Comparison of ENCODE assay signal across 8 mouse cellular contexts in the genomic region with DNA sequence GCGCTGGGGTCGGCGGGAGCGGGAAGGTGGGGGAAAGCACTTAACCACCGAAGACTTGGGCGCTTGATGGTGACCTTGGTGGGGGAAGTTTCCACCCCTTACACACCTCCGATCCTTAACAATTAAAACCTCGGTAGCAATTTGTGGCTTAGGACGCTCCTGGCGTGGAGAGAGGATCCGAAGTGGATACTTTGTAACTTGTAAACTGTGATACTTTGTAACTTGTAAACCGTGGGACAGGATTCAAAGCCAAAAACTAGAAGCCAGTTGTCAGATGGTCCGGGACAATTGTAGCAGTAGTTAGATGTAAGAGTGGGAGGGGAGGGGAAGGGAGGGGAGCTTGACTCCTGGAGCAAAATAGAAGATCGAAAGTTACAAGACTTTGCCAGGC. TPM values are rescaled to one million over a fixed set of nuclear protein-coding genes. Genes with fewer than 3 reads are reported as not detected.
DNase-seq lines count a peak whose midpoint lies in the region; ATAC-seq and TF ChIP-seq lines count a peak whose summit lies in the region.

No protein-coding gene starts in this region.

- ATAC-seq in heart, embryonic 15.5 days (replicated peaks; ENCODE audit: insufficient number of reproducible peaks, insufficient read depth, low FRiP score, low read depth) = no peak
- no peak for ATAC-seq in G1E (ENCODE audit: extremely low read depth, insufficient number of reproducible peaks, low FRiP score, poor library complexity, severe bottlenecking)
- no peak for ATAC-seq in forebrain, embryonic 16.5 days
- ATAC-seq in liver, postnatal 0 days = no peak
- ATAC-seq in megakaryocyte progenitor cell, adult 5-6 weeks (replicated peaks; ENCODE audit: poor library complexity) = no peak

- H3K9me3 ChIP-seq in heart, embryonic 15.5 days (replicated peaks) = no peaks in the 10 kb centered on the region
- H3K9me3 ChIP-seq in G1E (replicated peaks) = 0 out of 2 replicates have a peak, but pooled peaks cover 2% of the 10 kb centered on the region
- no peaks in the 10 kb centered on the region for H3K9me3 ChIP-seq in forebrain, embryonic 16.5 days (ENCODE audit: control insufficient read depth, low read length)
- no peaks in the 10 kb centered on the region for H3K9me3 ChIP-seq in liver, postnatal 0 days (ENCODE audit: low read length)

- peak overlapping the region; percentile 94 for H3K9ac ChIP-seq in heart, embryonic 15.5 days
- peak overlapping the region; percentile 83 for H3K9ac ChIP-seq in forebrain, embryonic 16.5 days (replicated peaks; ENCODE audit: low read depth, low read length)
- peak overlapping the region; percentile 82 for H3K9ac ChIP-seq in liver, postnatal 0 days (replicated peaks)

- no peak for DNase-seq in heart, adult 8-10 months (ENCODE audit: low spot score)
- no peak for DNase-seq in G1E (ENCODE audit: low spot score)
- DNase-seq in liver, postnatal 0 days = no peak
- no peak for DNase-seq in layer of hippocampus, adult 11-12 months (ENCODE audit: low spot score)
- DNase-seq in spleen, adult 18-20 months = no peak

- peak overlapping the region; percentile 97 for H3K27ac ChIP-seq in heart, embryonic 15.5 days
- no peak overlapping the region; the same call in 1 of the 2 replicates for H3K27ac ChIP-seq in forebrain, embryonic 16.5 days (ENCODE audit: low read length)
- H3K27ac ChIP-seq in liver, postnatal 0 days (ENCODE audit: low read depth) = peak overlapping the region; percentile 98

- no peaks in the 10 kb centered on the region for H3K27me3 ChIP-seq in heart, embryonic 15.5 days
- H3K27me3 ChIP-seq in G1E (ENCODE audit: insufficient read depth, low read length) = no peaks in the 10 kb centered on the region
- H3K27me3 ChIP-seq in forebrain, embryonic 16.5 days (replicated peaks; ENCODE audit: control insufficient read depth, insufficient read depth, low read length) = no peaks in the 10 kb centered on the region
- H3K27me3 ChIP-seq in liver, postnatal 0 days (ENCODE audit: insufficient read depth, low read length) = no peaks in the 10 kb centered on the region

- peaks cover 26% of the 10 kb centered on the region for H3K36me3 ChIP-seq in heart, embryonic 15.5 days
- H3K36me3 ChIP-seq in G1E (replicated peaks) = peaks cover 42% of the 10 kb centered on the region
- peaks cover 22% of the 10 kb centered on the region for H3K36me3 ChIP-seq in forebrain, embryonic 16.5 days (ENCODE audit: control insufficient read depth, insufficient read depth)
- H3K36me3 ChIP-seq in liver, postnatal 0 days (replicated peaks; ENCODE audit: insufficient read depth, low read length) = peaks cover 27% of the 10 kb centered on the region

- no peak for TF ChIP-seq CTCF in G1E (IDR thresholded peaks at IDR 0.05; ENCODE audit: low read depth, low read length)
- no peak for TF ChIP-seq CTCF in liver, postnatal 0 days (IDR thresholded peaks at IDR 0.05; ENCODE audit: low read depth)

- no peak for TF ChIP-seq EP300 in liver, postnatal 0 days (IDR thresholded peaks at IDR 0.05; ENCODE audit: low read depth)

- peak overlapping the region; percentile 70 for H3K4me2 ChIP-seq in heart, embryonic 15.5 days
- H3K4me2 ChIP-seq in forebrain, embryonic 16.5 days (ENCODE audit: low read length) = peak overlapping the region; percentile 71
- peak overlapping the region; percentile 84 for H3K4me2 ChIP-seq in liver, postnatal 0 days (ENCODE audit: low read depth, low read length)

- peaks cover 21% of the 10 kb centered on the region for H3K4me1 ChIP-seq in heart, embryonic 15.5 days (replicated peaks)
- peaks cover 48% of the 10 kb centered on the region for H3K4me1 ChIP-seq in G1E (ENCODE audit: insufficient read depth, low read depth, low read length)
- peaks cover 22% of the 10 kb centered on the region for H3K4me1 ChIP-seq in forebrain, embryonic 16.5 days (replicated peaks; ENCODE audit: control insufficient read depth, insufficient read depth, low read length)
- peaks cover 35% of the 10 kb centered on the region for H3K4me1 ChIP-seq in liver, postnatal 0 days (ENCODE audit: insufficient read depth)

- 3% methylated on average over 14 of the region's 14 CpGs for WGBS in heart, embryonic 15.5 days
- WGBS in forebrain, embryonic 16.5 days = 6% methylated on average over 14 of the region's 14 CpGs
- 3% methylated on average over 14 of the region's 14 CpGs for WGBS in liver, postnatal 0 days (ENCODE audit: insufficient replicate concordance)

- peak overlapping the region; percentile 84 for H3K4me3 ChIP-seq in heart, embryonic 15.5 days
- peak overlapping the region; percentile 96 for H3K4me3 ChIP-seq in G1E (ENCODE audit: low read depth, low read length)
- H3K4me3 ChIP-seq in forebrain, embryonic 16.5 days (replicated peaks; ENCODE audit: low read length) = peak overlapping the region; percentile 76
- H3K4me3 ChIP-seq in liver, postnatal 0 days (ENCODE audit: low read depth, low read length) = peak overlapping the region; percentile 81

RNA-seq across cellular contexts. Expression of a gene that starts 0.6 kb away (rescaled TPM):
- 68.3 and 88.0 TPM in 2 replicates for polyA plus RNA-seq in heart, embryonic 15.5 days (2015; fragmentation: Nextera tagmentation; extraction: Ambion mirVana)
- 10 to 100 TPM; 77.0 to 83.3 (median 79.8) TPM for total RNA-seq in heart, adult 8-10 months (2022)
- total RNA-seq in G1E (2014; fragmentation: Nextera tagmentation) (126 and 131 TPM in 2 replicates), G1E (2017) (76.5 and 78.6 TPM in 2 replicates)
- polyA plus RNA-seq in G1E (2012) = 60.8 and 97.3 TPM in 2 replicates
- 146 and 163 TPM in 2 replicates for polyA plus RNA-seq in forebrain, embryonic 16.5 days (2015; fragmentation: Nextera tagmentation; extraction: Ambion mirVana)
- 35.9 and 38.2 TPM in 2 replicates for polyA plus RNA-seq in liver, postnatal 0 days (2015; fragmentation: Nextera tagmentation; extraction: Ambion mirVana)
- total RNA-seq in megakaryocyte progenitor cell, adult 5-6 weeks (2015) = 108 and 145 TPM in 2 replicates
- 50.9 and 55.0 TPM in 2 replicates for total RNA-seq in megakaryocyte progenitor cell, adult 5-6 weeks (2017)

RNA-seq across cellular contexts. Expression of a gene that starts 9.6 kb away (rescaled TPM):
- 746 and 792 TPM in 2 replicates for polyA plus RNA-seq in heart, embryonic 15.5 days (2015; fragmentation: Nextera tagmentation; extraction: Ambion mirVana)
- total RNA-seq in heart, adult 8-10 months (2022) = 100 to 1,000 TPM in 1 of 4 experiments, 10 to 100 TPM in 3; 67.6 to 101 (median 81.7) TPM
- total RNA-seq in G1E (2014; fragmentation: Nextera tagmentation) (1,641 and 1,695 TPM in 2 replicates), G1E (2017) (1,228 and 1,354 TPM in 2 replicates)
- 470 and 543 TPM in 2 replicates for polyA plus RNA-seq in G1E (2012)
- 369 and 398 TPM in 2 replicates for polyA plus RNA-seq in forebrain, embryonic 16.5 days (2015; fragmentation: Nextera tagmentation; extraction: Ambion mirVana)
- polyA plus RNA-seq in liver, postnatal 0 days (2015; fragmentation: Nextera tagmentation; extraction: Ambion mirVana) = 3,657 and 3,917 TPM in 2 replicates
- total RNA-seq in megakaryocyte progenitor cell, adult 5-6 weeks (2015) = 2,374 and 2,432 TPM in 2 replicates
- total RNA-seq in megakaryocyte progenitor cell, adult 5-6 weeks (2017) = 1,500 and 1,804 TPM in 2 replicates

RNA-seq across cellular contexts. Expression of a gene that starts 42.3 kb away (rescaled TPM):
- 31.6 and 34.9 TPM in 2 replicates for polyA plus RNA-seq in heart, embryonic 15.5 days (2015; fragmentation: Nextera tagmentation; extraction: Ambion mirVana)
- total RNA-seq in heart, adult 8-10 months (2022) = 10 to 100 TPM; 66.6 to 85.9 (median 81.5) TPM
- total RNA-seq in G1E (2014; fragmentation: Nextera tagmentation) (24.2 TPM in 2 replicates), G1E (2017) (11.9 and 14.6 TPM in 2 replicates)
- 1.5 and 3.6 TPM in 2 replicates for polyA plus RNA-seq in G1E (2012)
- polyA plus RNA-seq in forebrain, embryonic 16.5 days (2015; fragmentation: Nextera tagmentation; extraction: Ambion mirVana) = 34.3 and 37.6 TPM in 2 replicates
- 14.8 and 16.3 TPM in 2 replicates for polyA plus RNA-seq in liver, postnatal 0 days (2015; fragmentation: Nextera tagmentation; extraction: Ambion mirVana)
- total RNA-seq in megakaryocyte progenitor cell, adult 5-6 weeks (2015) = 12.8 and 13.2 TPM in 2 replicates
- total RNA-seq in megakaryocyte progenitor cell, adult 5-6 weeks (2017) = 4.1 and 8.7 TPM in 2 replicates

RNA-seq across cellular contexts. Expression of a gene that starts 42.4 kb away (rescaled TPM):
- polyA plus RNA-seq in heart, embryonic 15.5 days (2015; fragmentation: Nextera tagmentation; extraction: Ambion mirVana) = 356 and 369 TPM in 2 replicates
- 100 to 1,000 TPM; 196 to 229 (median 224) TPM for total RNA-seq in heart, adult 8-10 months (2022)
- 409 and 426 TPM in 2 replicates for total RNA-seq in G1E (2014; fragmentation: Nextera tagmentation)
- total RNA-seq in G1E (2017) = 215 and 235 TPM in 2 replicates
- 122 and 136 TPM in 2 replicates for polyA plus RNA-seq in G1E (2012)
- 282 and 351 TPM in 2 replicates for polyA plus RNA-seq in forebrain, embryonic 16.5 days (2015; fragmentation: Nextera tagmentation; extraction: Ambion mirVana)
- 163 and 165 TPM in 2 replicates for polyA plus RNA-seq in liver, postnatal 0 days (2015; fragmentation: Nextera tagmentation; extraction: Ambion mirVana)
- total RNA-seq in megakaryocyte progenitor cell, adult 5-6 weeks (2015) = 261 and 298 TPM in 2 replicates
- 265 and 283 TPM in 2 replicates for total RNA-seq in megakaryocyte progenitor cell, adult 5-6 weeks (2017)

RNA-seq across cellular contexts. Expression of a gene that starts 44.3 kb away (rescaled TPM):
- 0.38 and 0.53 TPM in 2 replicates for polyA plus RNA-seq in heart, embryonic 15.5 days (2015; fragmentation: Nextera tagmentation; extraction: Ambion mirVana)
- total RNA-seq in heart, adult 8-10 months (2022) = 1 to 10 TPM in 2 of 4 experiments, under 1 TPM in 2; 0.73 to 1.5 (median 1.1) TPM
- not detected in 2 replicates for total RNA-seq in G1E (2014; fragmentation: Nextera tagmentation)
- total RNA-seq in G1E (2017) = 0.44 and 1.3 TPM in 2 replicates
- 0.29 and 0.81 TPM in 2 replicates for polyA plus RNA-seq in G1E (2012)
- 2.0 and 2.2 TPM in 2 replicates for polyA plus RNA-seq in forebrain, embryonic 16.5 days (2015; fragmentation: Nextera tagmentation; extraction: Ambion mirVana)
- 0.14 and 0.22 TPM in 2 replicates for polyA plus RNA-seq in liver, postnatal 0 days (2015; fragmentation: Nextera tagmentation; extraction: Ambion mirVana)
- 0.49 TPM in 1 of 2 replicates, not detected in the other for total RNA-seq in megakaryocyte progenitor cell, adult 5-6 weeks (2015)
- 0.46 TPM in 1 of 2 replicates, not detected in the other for total RNA-seq in megakaryocyte progenitor cell, adult 5-6 weeks (2017)
